Mouse (Mus musculus) CD4-positive, CD25-positive, alpha-beta regulatory T cell, adult 2 months (primary cell): ENCODE results near the gene Cant1.

Source experiments
- DNase-seq: peaks from one replicate; pipeline ENCODE4 v3.0.0-alpha.2; 2012; ENCODE audit warnings: low read depth, low spot score

Gene Cant1

GRCm38 (mm10) chr11:118374506-118374905 lies 44.4 kb downstream of the Cant1 start:
- DNase-seq, result no peak

GRCm38 (mm10) chr11:118372641-118373040 lies 46.2 kb downstream of the Cant1 start:
- DNase-seq, result no peak

GRCm38 (mm10) chr11:118371876-118372275 lies 47.0 kb downstream of the Cant1 start:
- no peak for DNase-seq

- DNase-seq, result no peak
Observed at GRCm38 (mm10) chr11:118369657-118370056, 49.2 kb downstream of the Cant1 start.

GRCm38 (mm10) chr11:118369251-118369650 lies 49.6 kb downstream of the Cant1 start:
- DNase-seq, result no peak

GRCm38 (mm10) chr11:118368330-118368729 lies 50.6 kb downstream of the Cant1 start:
- DNase-seq, result peak; percentile 61

GRCm38 (mm10) chr11:118366559-118366958 lies 52.3 kb downstream of the Cant1 start:
- DNase-seq, result no peak

GRCm38 (mm10) chr11:118366108-118366507 lies 52.8 kb downstream of the Cant1 start:
- no peak for DNase-seq

GRCm38 (mm10) chr11:118365171-118365570 lies 53.7 kb downstream of the Cant1 start:
- DNase-seq, result no peak

- no peak for DNase-seq
Observed at GRCm38 (mm10) chr11:118364021-118364420, 54.9 kb downstream of the Cant1 start.

GRCm38 (mm10) chr11:118362971-118363518 lies 55.8 kb downstream of the Cant1 start:
- peak; percentile 60 for DNase-seq

- no peak for DNase-seq
Observed at GRCm38 (mm10) chr11:118362501-118362900, 56.4 kb downstream of the Cant1 start.

GRCm38 (mm10) chr11:118360907-118361341 lies 58.0 kb downstream of the Cant1 start:
- peak; percentile 64 for DNase-seq

GRCm38 (mm10) chr11:118360491-118360890 lies 58.4 kb downstream of the Cant1 start:
- no peak for DNase-seq
